Mouse (Mus musculus) lung, postnatal 0 days (tissue): ENCODE measurements at regions not wholly inside any gene's neighbourhood (a gene's known extent, or its start where the extent isn't known, plus 50 kb on each side); places are given as distances from the start of the nearest gene placed in this dataset.

ENCODE experiments used
- ATAC-seq: fragments of 200-750 bp; cut with Nextera tagmentation; 2 replicates; pipeline ENCODE4 v1.8.0; 2017; ENCODE audit warnings: moderate library complexity
- DNase-seq: peaks from one replicate; pipeline ENCODE4 v3.0.0-alpha.2; 2016; ENCODE audit warnings: low spot score
- H3K27ac ChIP-seq: fragments of 300-500 bp; sonication (generic); 2 replicates; pipeline ENCODE4 v1.5.1; 2014; ENCODE audit warnings: antibody characterized with exemption, mild to moderate bottlenecking, low read length, mixed read lengths
- H3K27me3 ChIP-seq: fragments of 300-500 bp; sonication (generic); replicated peaks from 2 replicates; pipeline ENCODE4 v1.6.1; 2014; ENCODE audit warnings: low read length, mixed read lengths; ENCODE audit not compliant: insufficient read depth
- H3K36me3 ChIP-seq: fragments of 300-500 bp; sonication (generic); 2 replicates; pipeline ENCODE4 v1.6.1; 2014; ENCODE audit warnings: low read length, mixed read lengths; ENCODE audit not compliant: insufficient read depth
- H3K4me1 ChIP-seq: fragments of 300-500 bp; sonication (generic); 2 replicates; pipeline ENCODE4 v1.6.1; 2014; ENCODE audit warnings: antibody characterized with exemption, low read depth, low read length, mixed read lengths; ENCODE audit not compliant: insufficient read depth
- H3K4me2 ChIP-seq: fragments of 300-500 bp; sonication (generic); replicated peaks from 2 replicates; pipeline ENCODE4 v1.6.1; 2014; ENCODE audit warnings: low read depth, mild to moderate bottlenecking, low read length, moderate library complexity, mixed read lengths
- H3K4me3 ChIP-seq: fragments of 300-500 bp; sonication (generic); 2 replicates; pipeline ENCODE4 v1.5.1; 2014; ENCODE audit warnings: low read depth, low read length
- H3K9ac ChIP-seq: fragments of 300-500 bp; sonication (generic); replicated peaks from 2 replicates; pipeline ENCODE4 v1.6.1; 2014; ENCODE audit warnings: low read depth, mild to moderate bottlenecking
- H3K9me3 ChIP-seq: fragments of 300-500 bp; sonication (generic); 2 replicates; pipeline ENCODE4 v1.6.1; 2016; ENCODE audit warnings: low read length, mixed read lengths
- CTCF ChIP-seq: IDR thresholded peaks from 2 replicates; pipeline ENCODE4 v1.5.1; 2016; ENCODE audit warnings: antibody characterized with exemption, mild to moderate bottlenecking
- EP300 ChIP-seq: IDR thresholded peaks from 2 replicates; pipeline ENCODE4 v1.6.1; 2016; ENCODE audit warnings: antibody characterized with exemption, mild to moderate bottlenecking, control low read depth
- WGBS: fragments of 180-500 bp; shearing (Covaris S2); extraction: QIAGEN DNeasy Blood & Tissue Kit; methylation state at CpG from one replicate; pipeline ENCODE4 v1.1.7; 2014; 5-methylcytosine and 5-hydroxymethylcytosine counted together

GRCm38 (mm10) chr8:35877581-35877980 is 112.0 kb downstream of the Gm19410 start:
- TF ChIP-seq CTCF = no peak
- no peak for TF ChIP-seq EP300
- H3K36me3 ChIP-seq = no peaks in the 10 kb centered on the region
- H3K9me3 ChIP-seq = no peaks in the 10 kb centered on the region
- H3K27ac ChIP-seq = no peak overlapping the region
- no peak overlapping the region for H3K4me2 ChIP-seq
- no peak overlapping the region for H3K4me3 ChIP-seq
- no peaks in the 10 kb centered on the region for H3K4me1 ChIP-seq
- 95% methylated on average over 2 of the region's 2 CpGs for WGBS
- ATAC-seq = no peak
- DNase-seq = peak; percentile 21
- no peaks in the 10 kb centered on the region for H3K27me3 ChIP-seq
- no peak overlapping the region for H3K9ac ChIP-seq

- 36% methylated on average over 5 of the region's 5 CpGs for WGBS
- Histone ChIP-seq H3K27ac (no peak overlapping the region), H3K4me2 (no peak overlapping the region), H3K4me3 (no peak overlapping the region), H3K27me3 (no peaks in the 10 kb centered on the region), H3K4me1 (no peaks in the 10 kb centered on the region), H3K9me3 (no peaks in the 10 kb centered on the region), H3K9ac (no peak overlapping the region), H3K36me3 (no peaks in the 10 kb centered on the region)
- DNase-seq (peak; percentile 19), ATAC-seq (peak; percentile 30; the same call in 1 of the 2 replicates)
- 0 out of 2 replicates have a peak, but pooled peaks have one; percentile 19 for TF ChIP-seq EP300
- TF ChIP-seq CTCF = no peak
These were observed 116.2 kb downstream of the Gm19410 start for GRCm38 (mm10) chr8:35881810-35882209.

- peak; percentile 23 for DNase-seq
- H3K4me2 ChIP-seq = no peak overlapping the region
- no peaks in the 10 kb centered on the region for H3K4me1 ChIP-seq
- TF ChIP-seq CTCF (no peak), EP300 (0 out of 2 replicates have a peak, but pooled peaks have one; percentile 9)
- ATAC-seq = no peak
- WGBS = 44% methylated on average over 12 of the region's 12 CpGs
- H3K4me3 ChIP-seq = no peak overlapping the region
- H3K9ac ChIP-seq = no peak overlapping the region
- H3K36me3 ChIP-seq = no peaks in the 10 kb centered on the region
- no peaks in the 10 kb centered on the region for H3K27me3 ChIP-seq
- H3K27ac ChIP-seq = no peak overlapping the region
- no peaks in the 10 kb centered on the region for H3K9me3 ChIP-seq
These were observed 117.3 kb downstream of the Gm19410 start for GRCm38 (mm10) chr8:35882638-35883455.

- Histone ChIP-seq H3K9ac (no peak overlapping the region), H3K4me3 (no peak overlapping the region), H3K9me3 (no peaks in the 10 kb centered on the region), H3K27me3 (no peaks in the 10 kb centered on the region), H3K4me2 (no peak overlapping the region), H3K27ac (no peak overlapping the region), H3K36me3 (no peaks in the 10 kb centered on the region), H3K4me1 (no peaks in the 10 kb centered on the region)
- WGBS = 63% methylated on average over 1 of the region's 1 CpGs
- DNase-seq (no peak), ATAC-seq (no peak)
- TF ChIP-seq CTCF = no peak
- TF ChIP-seq EP300 = no peak
These were observed 117.8 kb downstream of the Gm19410 start for GRCm38 (mm10) chr8:35883456-35883780.

GRCm38 (mm10) chr8:35884545-35884944 is 119.0 kb downstream of the Gm19410 start:
- DNase-seq = peak; percentile 44
- H3K27me3 ChIP-seq = no peaks in the 10 kb centered on the region
- no peak overlapping the region for H3K4me2 ChIP-seq
- 44% methylated on average over 6 of the region's 6 CpGs for WGBS
- H3K4me1 ChIP-seq = no peaks in the 10 kb centered on the region
- ATAC-seq = no peak
- no peak overlapping the region for H3K27ac ChIP-seq
- no peak overlapping the region for H3K4me3 ChIP-seq
- H3K36me3 ChIP-seq = no peaks in the 10 kb centered on the region
- no peak overlapping the region for H3K9ac ChIP-seq
- no peaks in the 10 kb centered on the region for H3K9me3 ChIP-seq
- TF ChIP-seq CTCF (no peak), EP300 (no peak)

- H3K36me3 ChIP-seq = no peaks in the 10 kb centered on the region
- H3K4me1 ChIP-seq = no peaks in the 10 kb centered on the region
- TF ChIP-seq EP300 (no peak), CTCF (no peak)
- no peaks in the 10 kb centered on the region; the same call in 1 of the 2 replicates for H3K27me3 ChIP-seq
- H3K27ac ChIP-seq = no peak overlapping the region
- DNase-seq (no peak), ATAC-seq (no peak)
- no peak overlapping the region for H3K4me3 ChIP-seq
- no peak overlapping the region for H3K9ac ChIP-seq
- 63% methylated on average over 4 of the region's 4 CpGs for whole genome bisulfite sequencing
- H3K4me2 ChIP-seq = no peak overlapping the region
- H3K9me3 ChIP-seq = no peaks in the 10 kb centered on the region
These were observed 124.5 kb downstream of the Gm19410 start for GRCm38 (mm10) chr8:35890083-35890482.
